Mouse (Mus musculus) stomach, postnatal 0 days (tissue): ENCODE results near the gene Galnt2. TPM values are rescaled to one million over a fixed set of nuclear protein-coding genes. Genes with fewer than 3 reads are reported as not detected.

ENCODE experiments used
- ATAC-seq: fragments of 200-750 bp; cut with Nextera tagmentation; 2 replicates; pipeline ENCODE4 v1.8.0; 2017; ENCODE audit not compliant: low FRiP score, low TSS enrichment
- DNase-seq: peaks from one replicate; pipeline ENCODE4 v3.0.0-alpha.2; 2016; ENCODE audit warnings: low spot score
- H3K27ac ChIP-seq: fragments of 300-500 bp; sonication (generic); replicated peaks from 2 replicates; pipeline ENCODE4 v1.5.1; 2014; ENCODE audit warnings: mild to moderate bottlenecking, control low read depth
- H3K27me3 ChIP-seq: fragments of 300-500 bp; sonication (generic); 2 replicates; pipeline ENCODE4 v1.6.1; 2014; ENCODE audit warnings: low read length; ENCODE audit not compliant: control insufficient read depth, insufficient read depth
- H3K36me3 ChIP-seq: fragments of 300-500 bp; sonication (generic); 2 replicates; pipeline ENCODE4 v1.6.1; 2014; ENCODE audit warnings: low read length, mixed read lengths; ENCODE audit not compliant: control insufficient read depth, insufficient read depth
- H3K4me1 ChIP-seq: fragments of 300-500 bp; sonication (generic); replicated peaks from 2 replicates; pipeline ENCODE4 v1.6.1; 2014; ENCODE audit warnings: antibody characterized with exemption; ENCODE audit not compliant: control insufficient read depth, insufficient read depth
- H3K4me2 ChIP-seq: fragments of 300-500 bp; sonication (generic); replicated peaks from 2 replicates; pipeline ENCODE4 v1.6.1; 2014; ENCODE audit warnings: low read depth, mild to moderate bottlenecking, control low read depth, moderate library complexity
- H3K4me3 ChIP-seq: fragments of 300-500 bp; sonication (generic); 2 replicates; pipeline ENCODE4 v1.5.1; 2014; ENCODE audit warnings: low read depth, low read length, control low read depth
- H3K9ac ChIP-seq: fragments of 300-500 bp; sonication (generic); 2 replicates; pipeline ENCODE4 v1.6.1; 2014; ENCODE audit warnings: mild to moderate bottlenecking, low read length, control low read depth, mixed read lengths
- H3K9me3 ChIP-seq: fragments of 300-500 bp; sonication (generic); 2 replicates; pipeline ENCODE4 v1.6.1; 2016; ENCODE audit warnings: low read length; ENCODE audit not compliant: control insufficient read depth
- CTCF ChIP-seq: IDR thresholded peaks from 2 replicates; pipeline ENCODE4 v1.5.1; 2016; ENCODE audit warnings: antibody characterized with exemption, low read depth, mild to moderate bottlenecking, moderate library complexity
- EP300 ChIP-seq: optimal IDR thresholded peaks from 2 replicates; pipeline ENCODE3; 2016; ENCODE audit warnings: antibody characterized with exemption
- WGBS: fragments of 180-500 bp; shearing (Covaris S2); extraction: QIAGEN DNeasy Blood & Tissue Kit; methylation state at CpG from one replicate; pipeline ENCODE4 v1.1.7; 2014; 5-methylcytosine and 5-hydroxymethylcytosine counted together
- polyA plus RNA-seq: library from polyadenylated mRNA; unstranded; fragments of >200 nt; fragmentation: Nextera tagmentation; extraction: Ambion mirVana; gene quantifications from 2 replicates; pipeline ENCODE4 v1.2.1, GENCODE M21; 2015

Gene Galnt2
- polyA plus RNA-seq, 1 experiment from 2014 or later = 48.6 TPM

DNA sequence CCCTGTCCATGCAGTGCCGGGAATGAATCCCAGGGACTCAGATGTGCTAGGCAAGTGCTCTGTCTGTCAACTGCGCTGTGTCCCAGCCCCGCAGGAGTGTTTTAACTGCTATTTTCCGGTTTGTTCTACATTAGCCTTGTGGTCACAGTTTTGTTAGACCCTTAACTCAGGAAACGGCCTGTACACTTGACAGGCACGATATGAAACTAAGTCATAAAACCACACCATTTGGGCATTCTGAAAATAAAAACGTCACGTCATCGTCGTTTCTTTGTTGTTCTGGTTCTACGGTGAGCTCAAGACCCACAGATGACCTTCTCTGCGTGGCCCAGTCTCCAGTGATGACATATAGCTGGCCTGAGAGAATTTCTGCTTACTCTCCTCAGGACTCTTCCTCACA is 40.3 kb downstream of the Galnt2 start:
- H3K9ac ChIP-seq = no peak overlapping the region
- H3K4me2 ChIP-seq = no peak overlapping the region
- ATAC-seq = no peak
- H3K27me3 ChIP-seq = no peaks in the 10 kb centered on the region
- no peak overlapping the region for H3K4me3 ChIP-seq
- H3K9me3 ChIP-seq = no peaks in the 10 kb centered on the region
- no peak for DNase-seq
- TF ChIP-seq CTCF (no peak), EP300 (no peak)
- WGBS = 85% methylated on average over 12 of the region's 12 CpGs
- no peaks in the 10 kb centered on the region for H3K36me3 ChIP-seq
- H3K27ac ChIP-seq = no peak overlapping the region
- no peaks in the 10 kb centered on the region; the same call in 1 of the 2 replicates for H3K4me1 ChIP-seq

DNA sequence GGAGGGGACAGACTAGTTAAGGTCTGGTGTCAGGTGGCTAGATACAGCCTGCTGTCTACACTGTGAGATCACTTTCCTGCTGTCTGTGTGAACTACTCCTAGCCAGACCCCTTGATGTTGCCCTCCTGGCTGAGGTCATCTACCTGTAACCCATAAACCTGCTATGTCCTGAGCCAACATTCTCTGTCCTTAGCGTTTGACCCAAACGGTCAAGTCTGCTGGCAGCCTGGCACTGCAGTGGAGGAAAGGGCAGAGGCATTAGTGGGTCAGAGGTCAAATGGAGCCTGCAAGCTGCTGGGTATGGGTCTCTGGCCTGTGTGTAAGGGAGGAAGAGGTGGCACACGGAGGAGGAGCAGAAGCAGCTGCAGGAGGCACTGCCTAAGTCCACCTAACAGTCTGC is 41.6 kb downstream of the Galnt2 start:
- Histone ChIP-seq H3K4me2 (no peak overlapping the region), H3K9ac (no peak overlapping the region), H3K4me3 (no peak overlapping the region), H3K27ac (no peak overlapping the region), H3K36me3 (no peaks in the 10 kb centered on the region), H3K4me1 (no peaks in the 10 kb centered on the region; the same call in 1 of the 2 replicates), H3K9me3 (no peaks in the 10 kb centered on the region), H3K27me3 (no peaks in the 10 kb centered on the region)
- no peak for ATAC-seq
- no peak for DNase-seq
- 59% methylated on average over 3 of the region's 3 CpGs for WGBS
- TF ChIP-seq EP300 (no peak), CTCF (no peak)

DNA sequence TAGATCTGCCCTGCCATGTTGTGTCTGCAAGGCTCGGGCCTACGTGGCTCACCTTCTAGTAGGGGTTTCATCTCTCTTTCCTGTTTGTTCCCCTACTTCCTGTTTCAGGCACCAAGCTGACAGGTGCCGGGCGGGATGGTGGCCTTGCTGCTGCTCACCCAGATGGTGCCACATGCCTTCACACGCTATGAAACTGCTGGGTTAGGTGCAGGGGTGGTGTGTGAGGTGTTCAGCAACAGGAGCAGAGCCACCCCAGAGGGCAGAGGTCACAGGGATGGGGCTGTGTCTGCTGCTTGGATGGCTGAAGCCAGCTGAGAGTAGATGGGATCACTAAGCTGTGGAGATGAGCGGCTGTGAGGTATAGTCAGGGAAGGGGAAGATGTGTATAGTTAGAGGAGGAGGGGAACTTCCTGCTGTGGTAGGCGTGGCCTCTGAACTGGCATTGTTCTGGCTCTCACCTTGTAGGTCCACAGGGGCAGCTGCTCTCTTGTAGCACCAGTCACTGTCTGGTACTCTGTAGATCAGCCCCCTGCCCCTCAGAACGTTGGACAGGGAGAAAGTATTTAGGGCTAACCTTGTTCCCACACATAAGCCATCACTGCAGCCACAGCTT is 42.5 kb downstream of the Galnt2 start:
- no peak for DNase-seq
- Histone ChIP-seq H3K27ac (no peak overlapping the region), H3K4me3 (no peak overlapping the region), H3K36me3 (no peaks in the 10 kb centered on the region), H3K9ac (no peak overlapping the region), H3K4me2 (no peak overlapping the region), H3K9me3 (no peaks in the 10 kb centered on the region), H3K27me3 (no peaks in the 10 kb centered on the region), H3K4me1 (peaks cover 3% of the 10 kb centered on the region)
- ATAC-seq = no peak
- TF ChIP-seq EP300 = no peak
- TF ChIP-seq CTCF = no peak
- 69% methylated on average over 8 of the region's 8 CpGs for WGBS

DNA sequence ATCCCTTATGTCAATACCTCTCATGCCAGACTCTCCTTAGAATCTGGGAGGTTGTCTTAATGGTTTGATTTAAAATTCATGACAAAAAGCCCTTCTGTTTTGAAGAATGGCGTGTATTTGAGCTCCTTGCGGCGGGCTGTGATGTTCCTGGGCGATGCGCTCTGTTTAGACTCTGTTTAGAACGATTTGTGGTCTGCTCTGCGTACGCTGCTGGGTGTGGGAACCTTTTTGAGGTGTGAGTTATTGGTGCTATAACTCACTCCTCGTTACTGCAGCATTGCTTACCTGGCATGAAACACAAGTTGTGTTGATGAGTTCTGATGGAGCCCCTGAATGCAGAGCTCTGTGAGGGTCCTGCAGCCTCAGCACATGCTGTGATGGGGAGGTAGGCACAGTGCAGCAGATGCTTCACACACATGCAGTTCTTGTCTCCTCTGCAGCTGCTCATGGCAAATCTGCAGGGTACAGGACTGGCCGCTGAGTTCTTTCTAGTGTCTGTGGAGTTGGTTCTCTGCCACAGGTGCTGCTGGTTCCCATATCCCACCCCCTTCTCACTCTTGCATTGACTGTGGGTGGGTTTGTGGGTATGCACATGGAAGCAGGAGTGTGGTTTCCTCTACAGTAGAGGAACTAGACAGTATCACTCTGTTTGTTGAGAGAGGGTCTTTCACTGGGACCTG is 43.4 kb downstream of the Galnt2 start:
- TF ChIP-seq CTCF (no peak), EP300 (no peak)
- ATAC-seq (no peak), DNase-seq (no peak)
- no peak overlapping the region for H3K4me2 ChIP-seq
- peaks cover 3% of the 10 kb centered on the region for H3K4me1 ChIP-seq
- WGBS = 58% methylated on average over 10 of the region's 10 CpGs
- no peak overlapping the region for H3K4me3 ChIP-seq
- H3K36me3 ChIP-seq = no peaks in the 10 kb centered on the region
- no peak overlapping the region for H3K9ac ChIP-seq
- H3K27me3 ChIP-seq = no peaks in the 10 kb centered on the region
- H3K27ac ChIP-seq = no peak overlapping the region
- H3K9me3 ChIP-seq = no peaks in the 10 kb centered on the region

DNA sequence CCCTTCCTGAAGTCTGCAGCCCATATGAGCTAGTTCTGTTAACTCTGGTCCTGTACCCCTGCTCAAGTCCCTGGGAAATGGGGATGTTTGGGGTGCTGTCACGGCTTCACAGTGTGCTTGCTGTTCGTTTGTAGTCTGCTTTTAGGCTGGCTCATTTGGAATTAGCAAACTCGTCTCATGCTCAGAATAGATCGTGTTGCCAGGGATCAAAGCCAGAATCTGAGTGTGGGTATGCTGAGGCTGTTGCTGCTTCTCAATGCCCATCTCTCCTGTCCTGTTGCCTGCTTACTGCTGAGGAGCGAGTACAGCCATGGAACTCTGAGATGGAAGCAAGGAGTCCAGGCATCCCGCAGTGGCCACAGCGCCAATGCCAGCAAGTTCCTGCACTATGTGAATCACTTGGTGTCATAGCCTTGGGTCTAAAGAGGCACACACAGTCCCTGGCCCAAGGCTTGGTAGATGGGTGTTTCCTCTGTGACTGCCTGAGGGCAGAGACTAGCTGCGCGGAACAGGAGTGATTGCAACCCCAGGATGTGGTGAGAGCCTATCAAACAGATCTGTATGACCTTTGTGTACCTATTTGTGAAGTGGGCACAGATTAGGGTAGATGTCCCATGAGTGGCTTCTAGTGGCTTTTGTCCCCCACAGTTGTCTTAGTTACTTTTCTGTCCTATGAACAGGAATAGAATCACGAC is 44.3 kb downstream of the Galnt2 start:
- ATAC-seq = no peak
- H3K4me3 ChIP-seq = no peak overlapping the region
- WGBS = 89% methylated on average over 10 of the region's 10 CpGs

More for the DNA sequence above, 44.3 kb downstream of the Galnt2 start:
- Histone ChIP-seq H3K4me2 (no peak overlapping the region), H3K27ac (no peak overlapping the region), H3K9ac (no peak overlapping the region), H3K9me3 (no peaks in the 10 kb centered on the region), H3K36me3 (no peaks in the 10 kb centered on the region), H3K4me1 (peaks cover 3% of the 10 kb centered on the region), H3K27me3 (no peaks in the 10 kb centered on the region)
- DNase-seq = no peak
- no peak for TF ChIP-seq EP300
